Mouse (Mus musculus) liver, embryonic 14.5 days (tissue): Measurements from ENCODE around the gene Stat3. TPM values are rescaled to one million over a fixed set of nuclear protein-coding genes. Genes with fewer than 3 reads are reported as not detected.
A peak's percentile ranks its signal among the peaks of the same experiment; 100 is the strongest.

Experiments
- ATAC-seq: fragments of 200-750 bp; cut with Nextera tagmentation; 2 replicates; pipeline ENCODE4 v1.8.0; 2017; ENCODE audit warnings: moderate number of reproducible peaks, mild to moderate bottlenecking, moderate library complexity; ENCODE audit not compliant: insufficient read depth
- DNase-seq, 3 experiments: peaks; one replicate each; pipeline ENCODE4 v3.0.0-alpha.2; 2012 to 2013; ENCODE audit warnings: low read depth in 3 of 3, low spot score in 3 of 3
- H3K27ac ChIP-seq: fragments of 300-500 bp; sonication (generic); 2 replicates; pipeline ENCODE4 v1.5.1; 2014; ENCODE audit warnings: moderate library complexity, mild to moderate bottlenecking, control low read depth, inconsistent platforms
- H3K27me3 ChIP-seq: fragments of 300-500 bp; sonication (generic); 2 replicates; pipeline ENCODE4 v1.6.1; 2014; ENCODE audit warnings: mild to moderate bottlenecking, low read length, moderate library complexity; ENCODE audit not compliant: control insufficient read depth, insufficient read depth
- H3K36me3 ChIP-seq: fragments of 300-500 bp; sonication (generic); replicated peaks from 2 replicates; pipeline ENCODE4 v1.6.1; 2014; ENCODE audit warnings: low read depth; ENCODE audit not compliant: control insufficient read depth, insufficient read depth
- H3K4me1 ChIP-seq, 2 experiments: fragments of 200-500 bp in 1 of 2; fragments of 300-500 bp in 1 of 2; sonication (generic) in 1 of 2; replicated peaks; 2 replicates each; pipeline ENCODE4 v1.6.1; 2012 to 2014; ENCODE audit warnings: antibody characterized with exemption in 1 of 2, inconsistent platforms in 1 of 2, low read length in 1 of 2; ENCODE audit not compliant: control insufficient read depth in 2 of 2, insufficient read depth in 2 of 2
- H3K4me2 ChIP-seq: fragments of 300-500 bp; sonication (generic); 2 replicates; pipeline ENCODE4 v1.6.1; 2014; ENCODE audit warnings: low read depth, mild to moderate bottlenecking, control low read depth, moderate library complexity
- H3K4me3 ChIP-seq, 2 experiments: fragments of 200-500 bp in 1 of 2; fragments of 300-500 bp in 1 of 2; sonication (generic) in 1 of 2; 2 replicates each; pipeline ENCODE4 v1.5.1; 2012 to 2014; ENCODE audit warnings: low read depth in 2 of 2, low read length in 2 of 2, mild to moderate bottlenecking in 2 of 2, control low read depth in 1 of 2, inconsistent platforms in 1 of 2, moderate library complexity in 1 of 2; ENCODE audit not compliant: insufficient read depth in 1 of 2
- H3K9ac ChIP-seq: fragments of 300-500 bp; sonication (generic); replicated peaks from 2 replicates; pipeline ENCODE4 v1.6.1; 2014; ENCODE audit warnings: mild to moderate bottlenecking, control low read depth, moderate library complexity
- H3K9me3 ChIP-seq: fragments of 300-500 bp; sonication (generic); 2 replicates; pipeline ENCODE4 v1.6.1; 2016; ENCODE audit warnings: low read length, mixed read lengths; ENCODE audit not compliant: control insufficient read depth
- CTCF ChIP-seq: IDR thresholded peaks from 2 replicates; pipeline ENCODE4 v1.5.1; 2016; ENCODE audit warnings: antibody characterized with exemption, low read depth, control low read depth
- EP300 ChIP-seq: IDR thresholded peaks from 2 replicates; pipeline ENCODE4 v1.6.1; 2016; ENCODE audit warnings: antibody characterized with exemption, low read depth
- WGBS: fragments of 180-500 bp; shearing (Covaris S2); extraction: QIAGEN DNeasy Blood & Tissue Kit; methylation state at CpG from one replicate; pipeline ENCODE4 v1.1.7; 2014; ENCODE audit not compliant: insufficient replicate concordance; 5-methylcytosine and 5-hydroxymethylcytosine counted together
- polyA plus RNA-seq, 2 experiments: library from polyadenylated mRNA; depleted of rRNA in 1 of 2; stranded (reverse) in 1 of 2; unstranded in 1 of 2; fragments of >200 nt; fragmentation: Nextera tagmentation in 1 of 2; extraction: Ambion mirVana in 1 of 2; gene quantifications; 2 replicates each; pipeline versions ENCODE4 v1.2.1 to v1.2.3; 2012 to 2014

Stat3 gene
- polyA plus RNA-seq, 2 experiments: 17.7 to 27.4 TPM

- Histone ChIP-seq H3K4me2 (no peak overlapping the region), H3K4me3 (no peak overlapping the region), H3K9me3 (no peaks in the 10 kb centered on the region), H3K27me3 (no peaks in the 10 kb centered on the region; the same call in 1 of the 2 replicates), H3K36me3 (no peaks in the 10 kb centered on the region), H3K9ac (no peak overlapping the region), H3K27ac (no peak overlapping the region), H3K4me1 (peaks cover 11 to 20% of the 10 kb centered on the region in 2 experiments)
- no peak for TF ChIP-seq EP300
- no peak for TF ChIP-seq CTCF
- no peak for DNase-seq
- WGBS: 46% methylated on average over 2 of the region's 2 CpGs
- ATAC-seq: no peak
Observed at GRCm38 (mm10) chr11:100852088-100852487, 87.3 kb downstream of the Stat3 start.

GRCm38 (mm10) chr11:100850778-100851528, 88.4 kb downstream of the Stat3 start:
- peaks cover 11 to 20% of the 10 kb centered on the region in 2 experiments for H3K4me1 ChIP-seq
- DNase-seq (no peak), ATAC-seq (peak; percentile 34)

DNA sequence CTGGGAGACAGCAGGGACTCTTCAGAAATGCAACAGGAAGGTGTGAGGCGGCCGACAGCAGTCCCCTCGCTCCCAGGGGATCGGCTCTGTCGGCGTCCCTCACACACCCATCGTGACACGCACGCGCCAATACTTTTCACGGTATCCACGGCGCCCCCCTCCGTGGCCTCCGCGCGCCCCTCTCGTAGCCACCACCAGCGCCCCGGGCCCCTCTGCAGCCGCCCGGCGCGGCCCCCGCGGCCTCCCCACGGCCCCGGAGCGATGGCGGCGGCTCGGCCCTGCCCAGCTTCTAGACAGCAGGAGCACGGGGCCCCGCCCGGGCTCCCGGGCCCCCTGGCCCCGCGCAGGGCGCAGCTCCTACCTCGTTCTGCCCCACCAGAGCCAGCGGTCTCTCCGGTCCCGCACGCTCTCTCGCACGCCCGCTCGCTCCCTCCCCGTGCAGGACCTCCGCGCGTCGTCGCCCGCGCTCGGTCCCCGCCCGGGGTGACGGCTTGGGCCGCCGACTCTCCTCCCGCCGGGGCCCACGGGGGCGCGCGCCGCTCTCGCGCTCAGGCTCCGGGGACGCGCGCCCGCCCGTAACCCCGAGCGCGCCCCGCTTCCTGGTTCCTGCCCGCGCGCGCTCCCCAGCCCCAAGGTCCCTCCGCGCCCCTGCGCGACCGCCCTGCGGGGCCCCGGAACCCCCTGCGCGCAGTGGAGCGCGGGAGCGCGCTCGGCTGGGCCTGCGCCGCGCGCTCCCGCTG, 89.1 kb downstream of the Stat3 start, which contains the start of gene Stat5b:
Stat5b (minus strand) TSS at position 687 of the 740 bp plus-strand sequence.
- DNase-seq: peak; percentile 51 to 62 (median 60)
- no peak for TF ChIP-seq CTCF
- Histone ChIP-seq H3K27ac (peak within 1 kb of the TSS; percentile 52), H3K9ac (peak within 1 kb of the TSS; percentile 86), H3K27me3 (no peaks in the 10 kb centered on the region; the same call in 1 of the 2 replicates), H3K36me3 (no peaks in the 10 kb centered on the region), H3K9me3 (no peaks in the 10 kb centered on the region), H3K4me1 (peaks cover 11 to 20% of the 10 kb centered on the region in 2 experiments), H3K4me3 (peak within 1 kb of the TSS; percentile 77 to 82), H3K4me2 (peak within 1 kb of the TSS; percentile 80)
- ATAC-seq: peak; percentile 81
- WGBS: under 1% methylated on average over 96 of the region's 104 CpGs

More at GRCm38 (mm10) chr11:100850778-100851528, 88.4 kb downstream of the Stat3 start:
- WGBS: 5% methylated on average over 33 of the region's 33 CpGs
- peak overlapping the region; percentile 80 for H3K4me2 ChIP-seq
- peak overlapping the region; percentile 77 to 82 for H3K4me3 ChIP-seq
- H3K9me3 ChIP-seq: no peaks in the 10 kb centered on the region
- no peak for TF ChIP-seq EP300
- H3K9ac ChIP-seq: peak overlapping the region; percentile 86
- H3K27me3 ChIP-seq: no peaks in the 10 kb centered on the region; the same call in 1 of the 2 replicates
- no peaks in the 10 kb centered on the region for H3K36me3 ChIP-seq
- no peak overlapping the region for H3K27ac ChIP-seq

DNA sequence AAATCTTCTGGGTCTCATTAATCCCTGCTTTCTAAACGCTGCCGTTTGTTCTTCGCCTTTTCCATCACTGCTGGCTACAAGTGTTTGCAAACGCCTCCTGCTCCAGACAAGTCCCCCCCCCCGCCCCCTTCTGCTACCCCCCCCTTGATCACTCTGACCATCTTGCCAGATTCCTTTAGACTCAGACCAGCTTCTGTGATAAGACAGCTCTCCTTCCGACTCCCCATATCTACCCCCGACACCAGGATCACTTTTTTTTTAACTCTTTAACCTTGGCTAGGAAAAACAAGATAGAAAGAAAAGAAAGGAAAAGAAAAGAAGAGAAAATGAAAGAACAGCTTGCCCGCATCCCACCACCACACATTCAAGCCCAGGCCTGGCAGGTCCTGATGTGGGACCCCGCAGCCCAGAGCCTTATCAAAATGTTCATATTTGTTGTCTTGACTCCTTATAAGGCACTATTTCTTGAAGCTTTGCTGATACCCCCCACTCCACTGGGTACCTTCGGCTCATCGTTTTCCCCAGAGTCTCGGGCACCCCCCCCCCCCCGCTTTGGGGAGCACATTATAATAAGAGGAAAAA, 89.8 kb downstream of the Stat3 start:
- ATAC-seq: peak; percentile 56; the same call in 1 of the 2 replicates
- TF ChIP-seq EP300 (peak; percentile 70), CTCF (no peak)

More for the DNA sequence above, 89.8 kb downstream of the Stat3 start:
- Histone ChIP-seq H3K9me3 (no peaks in the 10 kb centered on the region), H3K4me3 (peak overlapping the region; percentile 77 to 82), H3K27ac (peak overlapping the region; percentile 54), H3K36me3 (no peaks in the 10 kb centered on the region), H3K4me2 (peak overlapping the region; percentile 80), H3K27me3 (no peaks in the 10 kb centered on the region; the same call in 1 of the 2 replicates), H3K9ac (peak overlapping the region; percentile 86), H3K4me1 (peaks cover 11 to 20% of the 10 kb centered on the region in 2 experiments)
- DNase-seq: peak in 1 of 3 experiments; percentile 60
- under 1% methylated on average over 13 of the region's 13 CpGs for WGBS
